Mouse (Mus musculus): ENCODE results near the gene Tmem14c. TPM values are rescaled to one million over a fixed set of nuclear protein-coding genes. Genes with fewer than 3 reads are reported as not detected.

Tmem14c gene
- polyA plus RNA-seq, 1 experiment from 2014 or later: 264 TPM

- H3K9ac ChIP-seq (ENCODE audit: low read length): peak within 1 kb of the TSS; percentile 95
- H3K9me3 ChIP-seq (replicated peaks; ENCODE audit: control insufficient read depth, low read length): no peaks in the 10 kb centered on the region
- H3K27me3 ChIP-seq (ENCODE audit: control insufficient read depth, insufficient read depth, low read length): no peaks in the 10 kb centered on the region
- H3K4me2 ChIP-seq (ENCODE audit: low read depth, low read length): peak within 1 kb of the TSS; percentile 90
- H3K4me1 ChIP-seq (ENCODE audit: control insufficient read depth, insufficient read depth, low read length): peaks cover 14% of the 10 kb centered on the region
- H3K36me3 ChIP-seq (ENCODE audit: control insufficient read depth, insufficient read depth, low read length): peaks cover 7% of the 10 kb centered on the region; the same call in 1 of the 2 replicates
- WGBS: under 1% methylated on average over 58 of the region's 58 CpGs
- ATAC-seq (ENCODE audit: insufficient read depth, low FRiP score): peak; percentile 96
- peak within 1 kb of the TSS; percentile 100 for H3K27ac ChIP-seq (ENCODE audit: low read length)
- H3K4me3 ChIP-seq (replicated peaks; ENCODE audit: low read length): peak within 1 kb of the TSS; percentile 100
These were observed 15.0 kb upstream of the Tmem14c start, which contains the start of gene Pak1ip1 for GRCm38 (mm10) chr13:41000926-41001639. Gene Pak1ip1 (plus strand): TSS chr13:41001023.

DNA sequence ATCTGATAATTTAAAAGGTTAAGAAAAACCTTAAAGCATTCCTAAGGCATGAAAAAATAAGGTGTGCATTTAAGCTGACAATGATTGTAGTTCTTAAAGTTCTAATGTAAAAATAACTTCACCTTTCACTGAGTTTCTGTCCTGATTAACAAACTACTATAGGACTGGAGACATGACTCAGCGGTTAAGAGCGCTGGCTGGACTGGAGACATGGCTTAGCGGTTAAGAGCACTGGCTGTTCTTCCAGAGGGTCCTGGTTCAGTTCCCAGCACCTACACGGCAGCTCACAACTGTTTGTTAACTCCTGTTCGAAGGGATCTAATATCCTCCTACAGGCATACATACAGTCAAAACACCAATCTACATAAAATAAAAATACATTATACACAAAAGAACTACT lies 14.1 kb upstream of the Tmem14c start:
- no peak overlapping the region for H3K9ac ChIP-seq (ENCODE audit: low read length)
- 80% methylated on average over 5 of the region's 5 CpGs for WGBS
- H3K9me3 ChIP-seq (replicated peaks; ENCODE audit: control insufficient read depth, low read length): no peaks in the 10 kb centered on the region
- peak overlapping the region; percentile 90 for H3K4me2 ChIP-seq (ENCODE audit: low read depth, low read length)
- H3K27ac ChIP-seq (ENCODE audit: low read length): no peak overlapping the region
- H3K27me3 ChIP-seq (ENCODE audit: control insufficient read depth, insufficient read depth, low read length): no peaks in the 10 kb centered on the region
- ATAC-seq (ENCODE audit: insufficient read depth, low FRiP score): no peak
- peak overlapping the region; percentile 23 for H3K4me3 ChIP-seq (replicated peaks; ENCODE audit: low read length)
- peaks cover 14% of the 10 kb centered on the region for H3K4me1 ChIP-seq (ENCODE audit: control insufficient read depth, insufficient read depth, low read length)
- peaks cover 9% of the 10 kb centered on the region; the same call in 1 of the 2 replicates for H3K36me3 ChIP-seq (ENCODE audit: control insufficient read depth, insufficient read depth, low read length)

GRCm38 (mm10) chr13:41006244-41006643 lies 9.8 kb upstream of the Tmem14c start:
- H3K27me3 ChIP-seq (ENCODE audit: control insufficient read depth, insufficient read depth, low read length): no peaks in the 10 kb centered on the region
- no peak overlapping the region for H3K4me2 ChIP-seq (ENCODE audit: low read depth, low read length)
- no peak for ATAC-seq (ENCODE audit: insufficient read depth, low FRiP score)
- no peak overlapping the region for H3K9ac ChIP-seq (ENCODE audit: low read length)
- H3K27ac ChIP-seq (ENCODE audit: low read length): no peak overlapping the region
- peaks cover 39% of the 10 kb centered on the region for H3K36me3 ChIP-seq (ENCODE audit: control insufficient read depth, insufficient read depth, low read length)
- no peak overlapping the region for H3K4me3 ChIP-seq (replicated peaks; ENCODE audit: low read length)
- H3K4me1 ChIP-seq (ENCODE audit: control insufficient read depth, insufficient read depth, low read length): peaks cover 7% of the 10 kb centered on the region; the same call in 1 of the 2 replicates
- WGBS: 96% methylated on average over 4 of the region's 4 CpGs
- no peaks in the 10 kb centered on the region for H3K9me3 ChIP-seq (replicated peaks; ENCODE audit: control insufficient read depth, low read length)

- 94% methylated on average over 10 of the region's 10 CpGs for WGBS
- no peaks in the 10 kb centered on the region for H3K4me1 ChIP-seq (ENCODE audit: control insufficient read depth, insufficient read depth, low read length)
- no peak overlapping the region for H3K4me2 ChIP-seq (ENCODE audit: low read depth, low read length)
- H3K36me3 ChIP-seq (ENCODE audit: control insufficient read depth, insufficient read depth, low read length): peaks cover 47% of the 10 kb centered on the region
- H3K4me3 ChIP-seq (replicated peaks; ENCODE audit: low read length): no peak overlapping the region
- no peak overlapping the region for H3K27ac ChIP-seq (ENCODE audit: low read length)
- no peak for ATAC-seq (ENCODE audit: insufficient read depth, low FRiP score)
- no peaks in the 10 kb centered on the region for H3K9me3 ChIP-seq (replicated peaks; ENCODE audit: control insufficient read depth, low read length)
- no peaks in the 10 kb centered on the region for H3K27me3 ChIP-seq (ENCODE audit: control insufficient read depth, insufficient read depth, low read length)
- no peak overlapping the region for H3K9ac ChIP-seq (ENCODE audit: low read length)
These were observed 7.8 kb upstream of the Tmem14c start for GRCm38 (mm10) chr13:41008271-41008670.

- no peak for ATAC-seq (ENCODE audit: insufficient read depth, low FRiP score)
- H3K36me3 ChIP-seq (ENCODE audit: control insufficient read depth, insufficient read depth, low read length): peaks cover 47% of the 10 kb centered on the region
These were observed 7.1 kb upstream of the Tmem14c start for GRCm38 (mm10) chr13:41008946-41009345.

GRCm38 (mm10) chr13:41016797-41017405 lies 809 bp downstream of the Tmem14c start:
- Histone ChIP-seq H3K9me3 (replicated peaks; ENCODE audit: control insufficient read depth, low read length) (no peaks in the 10 kb centered on the region), H3K27ac (ENCODE audit: low read length) (peak overlapping the region; percentile 95), H3K4me2 (ENCODE audit: low read depth, low read length) (peak overlapping the region; percentile 81), H3K4me1 (ENCODE audit: control insufficient read depth, insufficient read depth, low read length) (peaks cover 14% of the 10 kb centered on the region), H3K27me3 (ENCODE audit: control insufficient read depth, insufficient read depth, low read length) (no peaks in the 10 kb centered on the region), H3K9ac (ENCODE audit: low read length) (peak overlapping the region; percentile 82), H3K4me3 (replicated peaks; ENCODE audit: low read length) (peak overlapping the region; percentile 69), H3K36me3 (ENCODE audit: control insufficient read depth, insufficient read depth, low read length) (peaks cover 9% of the 10 kb centered on the region; the same call in 1 of the 2 replicates)
- ATAC-seq (ENCODE audit: insufficient read depth, low FRiP score): no peak
- WGBS: 34% methylated on average over 12 of the region's 12 CpGs

More at GRCm38 (mm10) chr13:41008946-41009345, 7.1 kb upstream of the Tmem14c start:
- Histone ChIP-seq H3K9me3 (replicated peaks; ENCODE audit: control insufficient read depth, low read length) (no peaks in the 10 kb centered on the region), H3K4me1 (ENCODE audit: control insufficient read depth, insufficient read depth, low read length) (no peaks in the 10 kb centered on the region), H3K27ac (ENCODE audit: low read length) (no peak overlapping the region), H3K9ac (ENCODE audit: low read length) (no peak overlapping the region), H3K27me3 (ENCODE audit: control insufficient read depth, insufficient read depth, low read length) (no peaks in the 10 kb centered on the region), H3K4me2 (ENCODE audit: low read depth, low read length) (no peak overlapping the region), H3K4me3 (replicated peaks; ENCODE audit: low read length) (no peak overlapping the region)
- WGBS: 81% methylated on average over 8 of the region's 8 CpGs

DNA sequence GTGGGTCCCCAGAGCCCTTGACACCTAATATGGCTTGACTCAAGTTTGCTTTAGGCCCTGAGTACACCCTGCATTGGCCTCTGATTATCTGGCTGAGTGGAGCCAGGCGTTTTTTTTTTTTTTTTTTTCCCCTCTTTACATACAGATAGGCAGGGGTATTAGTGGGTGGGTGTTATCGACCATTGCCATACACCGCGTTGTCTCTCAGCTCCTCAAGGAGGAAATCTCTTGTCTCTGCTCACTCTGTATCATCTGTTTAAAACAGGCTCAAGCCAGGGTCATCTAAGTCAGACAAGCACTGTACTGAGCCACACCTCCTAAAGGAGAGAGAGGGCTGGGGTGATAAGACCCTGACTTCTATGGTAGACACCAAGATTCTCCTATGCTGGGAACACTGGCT lies 1.7 kb downstream of the Tmem14c start:
- H3K9me3 ChIP-seq (replicated peaks; ENCODE audit: control insufficient read depth, low read length): no peaks in the 10 kb centered on the region
- H3K4me3 ChIP-seq (replicated peaks; ENCODE audit: low read length): no peak overlapping the region
- H3K27ac ChIP-seq (ENCODE audit: low read length): no peak overlapping the region
- H3K27me3 ChIP-seq (ENCODE audit: control insufficient read depth, insufficient read depth, low read length): no peaks in the 10 kb centered on the region
- peak overlapping the region; percentile 81; the same call in 1 of the 2 replicates for H3K4me2 ChIP-seq (ENCODE audit: low read depth, low read length)
- peaks cover 14% of the 10 kb centered on the region for H3K4me1 ChIP-seq (ENCODE audit: control insufficient read depth, insufficient read depth, low read length)
- WGBS: 64% methylated on average over 4 of the region's 4 CpGs
- no peak overlapping the region for H3K9ac ChIP-seq (ENCODE audit: low read length)
- no peak for ATAC-seq (ENCODE audit: insufficient read depth, low FRiP score)
- peaks cover 3% of the 10 kb centered on the region; the same call in 1 of the 2 replicates for H3K36me3 ChIP-seq (ENCODE audit: control insufficient read depth, insufficient read depth, low read length)

GRCm38 (mm10) chr13:41018236-41018635 lies 2.1 kb downstream of the Tmem14c start:
- 84% methylated on average over 9 of the region's 9 CpGs for WGBS
- Histone ChIP-seq H3K4me3 (replicated peaks; ENCODE audit: low read length) (no peak overlapping the region), H3K27me3 (ENCODE audit: control insufficient read depth, insufficient read depth, low read length) (no peaks in the 10 kb centered on the region), H3K9ac (ENCODE audit: low read length) (no peak overlapping the region), H3K36me3 (ENCODE audit: control insufficient read depth, insufficient read depth, low read length) (peaks cover 3% of the 10 kb centered on the region; the same call in 1 of the 2 replicates), H3K4me1 (ENCODE audit: control insufficient read depth, insufficient read depth, low read length) (peaks cover 14% of the 10 kb centered on the region), H3K4me2 (ENCODE audit: low read depth, low read length) (no peak overlapping the region), H3K27ac (ENCODE audit: low read length) (no peak overlapping the region), H3K9me3 (replicated peaks; ENCODE audit: control insufficient read depth, low read length) (no peaks in the 10 kb centered on the region)
- no peak for ATAC-seq (ENCODE audit: insufficient read depth, low FRiP score)
